Mouse (Mus musculus) intestine, postnatal 0 days (tissue): Measurements from ENCODE around the gene Arhgap45. TPM values are rescaled to one million over a fixed set of nuclear protein-coding genes. Genes with fewer than 3 reads are reported as not detected.

Experiments used
- ATAC-seq: fragments of 200-750 bp; cut with Nextera tagmentation; 2 replicates; pipeline ENCODE4 v1.8.0; 2017; ENCODE audit warnings: mild to moderate bottlenecking, moderate TSS enrichment, moderate library complexity
- H3K27ac ChIP-seq: fragments of 300-500 bp; sonication (generic); 2 replicates; pipeline ENCODE4 v1.5.1; 2014; ENCODE audit warnings: mild to moderate bottlenecking, low read depth, low read length, moderate library complexity
- H3K27me3 ChIP-seq: fragments of 300-500 bp; sonication (generic); replicated peaks from 2 replicates; pipeline ENCODE4 v1.6.1; 2014; ENCODE audit warnings: low read length, mixed read lengths; ENCODE audit not compliant: control insufficient read depth, insufficient read depth
- H3K36me3 ChIP-seq: fragments of 300-500 bp; sonication (generic); 2 replicates; pipeline ENCODE4 v1.6.1; 2014; ENCODE audit warnings: mild to moderate bottlenecking, moderate library complexity; ENCODE audit not compliant: control insufficient read depth, insufficient read depth
- H3K4me1 ChIP-seq: fragments of 300-500 bp; sonication (generic); replicated peaks from 2 replicates; pipeline ENCODE4 v1.6.1; 2014; ENCODE audit warnings: antibody characterized with exemption, low read length, mixed read lengths; ENCODE audit not compliant: control insufficient read depth, insufficient read depth
- H3K4me2 ChIP-seq: fragments of 300-500 bp; sonication (generic); replicated peaks from 2 replicates; pipeline ENCODE4 v1.6.1; 2014; ENCODE audit warnings: low read depth, mild to moderate bottlenecking, moderate library complexity
- H3K4me3 ChIP-seq: fragments of 300-500 bp; sonication (generic); 2 replicates; pipeline ENCODE4 v1.5.1; 2014; ENCODE audit warnings: low read depth, low read length
- H3K9ac ChIP-seq: fragments of 300-500 bp; sonication (generic); 2 replicates; pipeline ENCODE4 v1.6.1; 2014; ENCODE audit warnings: mild to moderate bottlenecking, low read depth, low read length
- H3K9me3 ChIP-seq: fragments of 300-500 bp; sonication (generic); 2 replicates; pipeline ENCODE4 v1.6.1; 2016; ENCODE audit warnings: mixed run types; ENCODE audit not compliant: control insufficient read depth
- CTCF ChIP-seq: sonication (generic); IDR thresholded peaks from 2 replicates; pipeline ENCODE4 v1.5.1; 2016; ENCODE audit warnings: low read depth, mild to moderate bottlenecking, control low read depth, antibody characterized with exemption, moderate library complexity
- WGBS: fragments of 180-500 bp; shearing (Covaris S2); extraction: QIAGEN DNeasy Blood & Tissue Kit; methylation state at CpG from one replicate; pipeline ENCODE4 v1.1.7; 2014; 5-methylcytosine and 5-hydroxymethylcytosine counted together
- polyA plus RNA-seq: library from polyadenylated mRNA; unstranded; fragments of >200 nt; fragmentation: Nextera tagmentation; extraction: Ambion mirVana; gene quantifications from 2 replicates; pipeline ENCODE4 v1.2.1, GENCODE M21; 2015

Gene Arhgap45
- polyA plus RNA-seq, 1 experiment from 2014 or later, result 1.2 TPM

GRCm38 (mm10) chr10:80048396-80048795 is 31.9 kb downstream of the Arhgap45 start:
- no peak for TF ChIP-seq CTCF
- Histone ChIP-seq H3K27me3 (no peaks in the 10 kb centered on the region), H3K9me3 (no peaks in the 10 kb centered on the region), H3K4me1 (peaks cover 2% of the 10 kb centered on the region; the same call in 1 of the 2 replicates), H3K4me3 (no peak overlapping the region), H3K9ac (no peak overlapping the region), H3K27ac (peak overlapping the region; percentile 9; the same call in 1 of the 2 replicates), H3K36me3 (no peaks in the 10 kb centered on the region), H3K4me2 (no peak overlapping the region)
- no peak for ATAC-seq
- 54% methylated on average over 5 of the region's 5 CpGs for WGBS

DNA sequence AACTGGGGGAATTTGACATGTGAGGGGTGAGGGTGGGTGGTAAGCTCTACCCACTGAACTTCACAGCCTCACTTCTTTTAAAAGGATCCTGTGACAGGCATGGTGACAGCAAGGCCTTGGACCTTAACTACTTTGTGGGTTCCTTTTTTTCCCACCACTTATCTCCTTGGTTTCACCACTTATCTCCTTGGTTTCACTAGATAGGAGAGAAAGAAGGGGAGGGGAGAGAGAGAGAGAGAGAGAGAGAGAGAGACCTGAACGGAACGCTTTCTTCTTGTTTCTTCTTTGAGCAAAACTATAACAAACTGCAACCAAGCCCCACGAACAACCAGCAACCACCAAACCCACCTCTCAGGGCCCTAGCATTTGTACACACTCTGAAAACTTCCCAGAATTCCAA is 32.4 kb downstream of the Arhgap45 start:
- no peaks in the 10 kb centered on the region for H3K9me3 ChIP-seq
- H3K27me3 ChIP-seq, result no peaks in the 10 kb centered on the region
- H3K9ac ChIP-seq, result no peak overlapping the region
- peaks cover 2% of the 10 kb centered on the region; the same call in 1 of the 2 replicates for H3K4me1 ChIP-seq
- H3K36me3 ChIP-seq, result no peaks in the 10 kb centered on the region
- peak overlapping the region; percentile 9; the same call in 1 of the 2 replicates for H3K27ac ChIP-seq
- WGBS, result 48% methylated on average over 3 of the region's 3 CpGs
- H3K4me3 ChIP-seq, result no peak overlapping the region
- no peak overlapping the region for H3K4me2 ChIP-seq
- no peak for TF ChIP-seq CTCF
- ATAC-seq, result no peak

DNA sequence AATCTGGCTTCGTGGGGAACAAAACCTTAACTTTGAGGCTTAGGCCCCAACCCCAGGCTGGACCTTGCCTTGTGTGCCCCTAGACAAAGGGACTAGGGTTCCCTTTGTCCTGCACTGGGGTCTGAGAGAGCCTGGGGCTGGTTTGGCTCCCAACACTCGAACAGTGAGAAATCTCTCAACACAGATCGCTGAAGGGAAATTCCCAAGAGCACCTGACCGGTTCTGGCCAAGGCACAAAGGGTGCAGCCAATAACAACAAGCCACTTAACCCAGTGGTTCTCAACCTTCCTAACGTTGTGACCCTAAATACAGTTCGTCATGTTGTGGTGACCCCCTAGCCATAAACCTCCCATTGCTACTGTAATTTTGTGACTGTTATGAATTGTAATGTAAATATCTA is 33.8 kb downstream of the Arhgap45 start:
- Histone ChIP-seq H3K36me3 (no peaks in the 10 kb centered on the region), H3K9ac (no peak overlapping the region), H3K9me3 (no peaks in the 10 kb centered on the region), H3K4me3 (no peak overlapping the region), H3K27me3 (no peaks in the 10 kb centered on the region), H3K27ac (peak overlapping the region; percentile 95; the same call in 1 of the 2 replicates), H3K4me1 (peaks cover 2% of the 10 kb centered on the region; the same call in 1 of the 2 replicates), H3K4me2 (no peak overlapping the region)
- 43% methylated on average over 6 of the region's 6 CpGs for WGBS
- TF ChIP-seq CTCF, result no peak
- ATAC-seq, result no peak

GRCm38 (mm10) chr10:80050885-80051617 is 34.6 kb downstream of the Arhgap45 start:
- Histone ChIP-seq H3K27me3 (no peaks in the 10 kb centered on the region), H3K36me3 (peaks cover 6% of the 10 kb centered on the region; the same call in 1 of the 2 replicates), H3K9me3 (no peaks in the 10 kb centered on the region), H3K4me1 (peaks cover 2% of the 10 kb centered on the region; the same call in 1 of the 2 replicates), H3K4me2 (0 out of 2 replicates have a peak overlapping the region, but pooled peaks have one; percentile 6), H3K27ac (peak overlapping the region; percentile 95), H3K4me3 (no peak overlapping the region), H3K9ac (peak overlapping the region; percentile 31)
- 27% methylated on average over 15 of the region's 15 CpGs for WGBS
- ATAC-seq, result no peak
- TF ChIP-seq CTCF, result no peak

- 0 out of 2 replicates have a peak overlapping the region, but pooled peaks have one; percentile 6 for H3K4me2 ChIP-seq
- H3K27me3 ChIP-seq, result no peaks in the 10 kb centered on the region
- no peak for TF ChIP-seq CTCF
- H3K4me3 ChIP-seq, result no peak overlapping the region
- H3K9me3 ChIP-seq, result no peaks in the 10 kb centered on the region
- H3K9ac ChIP-seq, result peak overlapping the region; percentile 31
- peak overlapping the region; percentile 95 for H3K27ac ChIP-seq
- peaks cover 11% of the 10 kb centered on the region for H3K36me3 ChIP-seq
- ATAC-seq, result peak; percentile 58
- peaks cover 2% of the 10 kb centered on the region; the same call in 1 of the 2 replicates for H3K4me1 ChIP-seq
- 25% methylated on average over 14 of the region's 14 CpGs for WGBS
Measured at GRCm38 (mm10) chr10:80051618-80052373, 35.3 kb downstream of the Arhgap45 start.

- no peak overlapping the region for H3K9ac ChIP-seq
Measured at GRCm38 (mm10) chr10:80052374-80052764, 35.9 kb downstream of the Arhgap45 start.

More at GRCm38 (mm10) chr10:80052374-80052764, 35.9 kb downstream of the Arhgap45 start:
- WGBS, result 80% methylated on average over 5 of the region's 5 CpGs
- TF ChIP-seq CTCF, result no peak
- no peaks in the 10 kb centered on the region for H3K27me3 ChIP-seq
- ATAC-seq, result no peak
- peaks cover 2% of the 10 kb centered on the region; the same call in 1 of the 2 replicates for H3K4me1 ChIP-seq
- peaks cover 16% of the 10 kb centered on the region for H3K36me3 ChIP-seq
- H3K9me3 ChIP-seq, result no peaks in the 10 kb centered on the region
- H3K4me3 ChIP-seq, result no peak overlapping the region
- no peak overlapping the region for H3K4me2 ChIP-seq
- peak overlapping the region; percentile 95 for H3K27ac ChIP-seq
